ENCODE assay signal across 13 mouse cellular contexts in the genomic region with DNA sequence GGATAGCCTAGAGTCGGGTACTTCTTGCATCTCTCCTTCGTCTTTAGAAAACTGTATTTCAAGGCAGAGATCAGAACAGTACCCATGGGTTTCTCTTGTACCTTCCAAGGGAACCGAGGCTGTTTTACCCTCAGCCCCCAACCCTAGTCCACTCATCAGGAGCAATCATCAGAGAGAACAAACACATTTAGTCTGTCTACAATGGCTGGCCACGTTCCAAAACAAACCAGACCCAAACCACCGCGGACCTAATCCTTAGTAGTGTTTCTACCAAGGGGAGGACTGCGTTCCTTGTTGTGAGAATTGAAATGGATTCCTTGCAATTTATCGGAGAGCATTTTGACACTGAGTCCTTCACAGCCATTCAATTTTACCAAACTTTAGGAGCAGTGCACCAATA. TPM values are rescaled to one million over a fixed set of nuclear protein-coding genes. Genes with fewer than 3 reads are reported as not detected.
A peak's percentile ranks its signal among the peaks of the same experiment; 100 is the strongest.
DNase-seq lines count a peak whose midpoint lies in the region; ATAC-seq and TF ChIP-seq lines count a peak whose summit lies in the region.
"Had no signal": no experiment of that assay in that cellular context is flagged by ENCODE, and none has a peak within 500 bp of the region (broad histone marks: within the 10 kb centered on the region; RNA-seq: fewer than 3 reads in every experiment).

No protein-coding gene starts in this region.

- no peaks in the 10 kb centered on the region for H3K9me3 ChIP-seq in heart, embryonic 10.5 days
- H3K9me3 ChIP-seq: forebrain, embryonic 13.5 days; limb, embryonic 13.5 days had no signal

- H3K27ac ChIP-seq in heart, embryonic 10.5 days: no peak overlapping the region
- no peak overlapping the region for H3K27ac ChIP-seq in thymus, adult 2 months (ENCODE audit: control insufficient read depth, insufficient read depth, low read length)
- H3K27ac ChIP-seq: forebrain, embryonic 13.5 days; limb, embryonic 13.5 days had no signal

- intact Hi-C loops in heart, postnatal 25 days (cut with DNase I): loop anchor here (5.0 kb wide), 4 partner anchors 127 to 662 kb away; a partner anchor contains a TSS

- no peak for TF ChIP-seq POLR2A in thymus, adult 2 months (IDR thresholded peaks at IDR 0.05; ENCODE audit: control insufficient read depth, extremely low read depth, insufficient read depth, low read length, poor library complexity)

- peaks cover 31% of the 10 kb centered on the region for H3K4me1 ChIP-seq in heart, embryonic 10.5 days
- no peaks in the 10 kb centered on the region for H3K4me1 ChIP-seq in thymus, adult 2 months (replicated peaks; ENCODE audit: control insufficient read depth, insufficient read depth, low read length)

- no peak for DNase-seq in heart, embryonic 10.5 days (ENCODE audit: low spot score)
- no peak for DNase-seq in heart, postnatal 25 days (ENCODE audit: low spot score)
- peak; percentile 32 for DNase-seq in kidney, postnatal 10 days
- no peak for DNase-seq in kidney, adult 9 months
- peak; percentile 33 for DNase-seq in heart, postnatal 4 days
- DNase-seq in lung, postnatal 14 days: peak; percentile 39
- DNase-seq in thymus, adult 2 months: no peak
- DNase-seq: layer of hippocampus, postnatal 36 days had no signal

- H3K27me3 ChIP-seq in heart, embryonic 10.5 days (ENCODE audit: insufficient read depth, poor library complexity, severe bottlenecking): peaks cover 27% of the 10 kb centered on the region
- H3K27me3 ChIP-seq in thymus, adult 2 months (ENCODE audit: control insufficient read depth, insufficient read depth, low read length): no peaks in the 10 kb centered on the region; the same call in 1 of the 2 replicates

- H3K4me3 ChIP-seq in heart, embryonic 10.5 days: peak overlapping the region; percentile 59
- H3K4me3 ChIP-seq in thymus, adult 2 months (ENCODE audit: control insufficient read depth, insufficient read depth, low read length): no peak overlapping the region
- H3K4me3 ChIP-seq: forebrain, embryonic 13.5 days; limb, embryonic 13.5 days had no signal

- TF ChIP-seq CTCF in thymus, adult 2 months (IDR thresholded peaks at IDR 0.05; ENCODE audit: borderline replicate concordance, control insufficient read depth, extremely low read depth, insufficient read depth, low read length, poor library complexity): no peak

- peaks cover 22% of the 10 kb centered on the region; the same call in 1 of the 2 replicates for H3K36me3 ChIP-seq in heart, embryonic 10.5 days
- H3K36me3 ChIP-seq in thymus, adult 2 months (ENCODE audit: control insufficient read depth, insufficient read depth, low read length): no peaks in the 10 kb centered on the region
- H3K36me3 ChIP-seq: limb, embryonic 13.5 days had no signal

- ATAC-seq in erythroid progenitor cell, adult 5-6 weeks (replicated peaks; ENCODE audit: low FRiP score, poor library complexity, severe bottlenecking): no peak
- ATAC-seq: activated CD4-positive, CD25-positive, alpha-beta regulatory T cell, adult 4 months; forebrain, embryonic 13.5 days had no signal

- 63% methylated on average over 8 of the region's 8 CpGs for WGBS in heart, embryonic 10.5 days
- WGBS in thymus, adult 2 months: 61% methylated on average over 8 of the region's 8 CpGs

RNA-seq across cellular contexts. Expression of a gene that starts 2.9 kb away (rescaled TPM):
- 6.1 and 7.6 TPM in 2 replicates for polyA plus RNA-seq in heart, embryonic 10.5 days (2016; fragmentation: Nextera tagmentation; extraction: Ambion mirVana)
- total RNA-seq in heart, postnatal 25 days (2021): 1 to 10 TPM; 4.3 to 4.6 TPM
- 10 to 100 TPM; 12.1 to 15.2 TPM for total RNA-seq in heart, postnatal 4 days (2021)
- 0.65 and 0.80 TPM in 2 replicates for polyA plus RNA-seq in thymus, adult 2 months (2012; rRNA removed)
- not detected in 2 replicates for total RNA-seq in erythroid progenitor cell, adult 5-6 weeks (2015; ENCODE audit: low replicate concordance)
- total RNA-seq in erythroid progenitor cell, adult 5-6 weeks (2017; ENCODE audit: low replicate concordance): not detected in 2 replicates
- total RNA-seq: monocyte, adult 5-6 weeks had no signal
- polyA plus RNA-seq: activated CD4-positive, CD25-positive, alpha-beta regulatory T cell, adult 4 months had no signal

Comparison
In these comparisons a context has a peak if more than half of its experiments do, and no peak if none do; other contexts are left out.
1. DNase-seq: peak in kidney, postnatal 10 days (single experiment), heart, postnatal 4 days (single experiment) and lung, postnatal 14 days (single experiment); none in heart, embryonic 10.5 days (single experiment), heart, postnatal 25 days (single experiment), kidney, adult 9 months (single experiment) and thymus, adult 2 months (single experiment).
2. RNA of a gene that starts 2.9 kb away (total RNA-seq): 12.1 to 15.2 TPM in heart, postnatal 4 days and 4.3 to 4.6 TPM in heart, postnatal 25 days; not detected in erythroid progenitor cell, adult 5-6 weeks; every median in the first group is over 4 times any median in the second.